In the genomic region with DNA sequence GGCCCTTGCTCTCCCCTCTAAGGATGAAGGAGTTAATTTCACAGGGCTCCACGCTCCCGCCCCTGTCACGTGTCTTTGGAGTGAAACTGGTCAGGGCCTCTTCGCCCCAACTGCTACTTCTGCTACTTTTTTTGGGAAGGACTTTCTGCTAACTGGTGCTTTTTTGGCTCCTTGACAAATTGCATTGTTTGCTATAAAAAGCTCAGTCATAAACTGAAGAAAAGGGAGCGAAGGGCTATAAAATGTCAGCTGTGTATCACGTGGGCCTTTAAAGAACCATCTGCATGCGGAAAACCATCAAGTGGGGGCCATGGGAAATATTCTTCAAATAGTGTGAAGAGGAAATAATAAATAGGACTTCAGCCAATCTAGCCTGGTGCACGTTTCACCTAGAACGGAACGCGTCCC, we compare ENCODE assay signal across 9 mouse cellular contexts. TPM values are rescaled to one million over a fixed set of nuclear protein-coding genes. Genes with fewer than 3 reads are reported as not detected.
DNase-seq lines count a peak whose midpoint lies in the region; ATAC-seq lines count a peak whose summit lies in the region.
"Had no signal": no experiment of that assay in that cellular context is flagged by ENCODE, and none has a peak within 500 bp of the region (broad histone marks: within the 10 kb centered on the region; RNA-seq: fewer than 3 reads in every experiment).

No protein-coding gene starts in this region.

- H3K27ac ChIP-seq in heart, embryonic 11.5 days (ENCODE audit: low read depth, low read length), result no peak overlapping the region
- no peak overlapping the region for H3K27ac ChIP-seq in limb, embryonic 11.5 days (replicated peaks; ENCODE audit: low read depth, low read length)
- H3K27ac ChIP-seq in midbrain, embryonic 15.5 days, result no peak overlapping the region

- no peaks in the 10 kb centered on the region for H3K36me3 ChIP-seq in heart, embryonic 11.5 days (ENCODE audit: control insufficient read depth, insufficient read depth, low read length)
- no peaks in the 10 kb centered on the region for H3K36me3 ChIP-seq in limb, embryonic 11.5 days (ENCODE audit: control insufficient read depth, insufficient read depth, low read length)
- no peaks in the 10 kb centered on the region for H3K36me3 ChIP-seq in midbrain, embryonic 15.5 days (replicated peaks)

- H3K27me3 ChIP-seq in heart, embryonic 11.5 days (ENCODE audit: control insufficient read depth, insufficient read depth, low read length), result no peaks in the 10 kb centered on the region
- no peaks in the 10 kb centered on the region for H3K27me3 ChIP-seq in limb, embryonic 11.5 days (ENCODE audit: control insufficient read depth, insufficient read depth, low read length)
- H3K27me3 ChIP-seq in midbrain, embryonic 15.5 days (replicated peaks), result no peaks in the 10 kb centered on the region

- intact Hi-C loops in gastrocnemius, postnatal 14 days (cut with DNase I; ENCODE audit: low total_unique reads), result no loop called here

- H3K9me3 ChIP-seq in heart, embryonic 11.5 days (replicated peaks; ENCODE audit: control insufficient read depth, low read length), result no peaks in the 10 kb centered on the region
- H3K9me3 ChIP-seq in limb, embryonic 11.5 days (ENCODE audit: control insufficient read depth, low read length), result no peaks in the 10 kb centered on the region
- no peaks in the 10 kb centered on the region for H3K9me3 ChIP-seq in midbrain, embryonic 15.5 days

- ATAC-seq in heart, embryonic 11.5 days (replicated peaks; ENCODE audit: insufficient number of reproducible peaks, low FRiP score, low TSS enrichment), result no peak
- peak; percentile 12; the same call in 1 of the 2 replicates for ATAC-seq in limb, embryonic 11.5 days (ENCODE audit: insufficient number of reproducible peaks, low FRiP score, low TSS enrichment, low read depth)
- no peak for ATAC-seq in midbrain, embryonic 15.5 days (replicated peaks)

- H3K9ac ChIP-seq in heart, embryonic 11.5 days (ENCODE audit: low read depth, low read length), result no peak overlapping the region
- no peak overlapping the region for H3K9ac ChIP-seq in limb, embryonic 11.5 days (ENCODE audit: low read length)
- H3K9ac ChIP-seq in midbrain, embryonic 15.5 days, result no peak overlapping the region

- no peaks in the 10 kb centered on the region for H3K4me1 ChIP-seq in heart, embryonic 11.5 days (ENCODE audit: control insufficient read depth, insufficient read depth, low read length)
- H3K4me1 ChIP-seq in limb, embryonic 11.5 days (ENCODE audit: control insufficient read depth, insufficient read depth, low read length), result no peaks in the 10 kb centered on the region
- H3K4me1 ChIP-seq in midbrain, embryonic 15.5 days, result no peaks in the 10 kb centered on the region

- H3K4me3 ChIP-seq in heart, embryonic 11.5 days (ENCODE audit: low read depth, low read length), result no peak overlapping the region
- no peak overlapping the region for H3K4me3 ChIP-seq in limb, embryonic 11.5 days (ENCODE audit: low read depth, low read length)
- no peak overlapping the region for H3K4me3 ChIP-seq in midbrain, embryonic 15.5 days

- no peak overlapping the region for H3K4me2 ChIP-seq in heart, embryonic 11.5 days
- H3K4me2 ChIP-seq in limb, embryonic 11.5 days (ENCODE audit: low read depth, severe bottlenecking), result no peak overlapping the region
- no peak overlapping the region; the same call in 1 of the 2 replicates for H3K4me2 ChIP-seq in midbrain, embryonic 15.5 days

- 75% methylated on average over 11 of the region's 11 CpGs for WGBS in heart, embryonic 11.5 days (ENCODE audit: insufficient replicate concordance)
- 43% methylated on average over 11 of the region's 11 CpGs for WGBS in limb, embryonic 11.5 days
- WGBS in midbrain, embryonic 15.5 days, result 62% methylated on average over 11 of the region's 11 CpGs

- peak; percentile 47 for DNase-seq in heart, adult 8-10 months (ENCODE audit: low spot score)
- peak; percentile 35 for DNase-seq in adrenal gland, postnatal 10 days
- DNase-seq in gastrocnemius, postnatal 14 days, result peak; percentile 47
- DNase-seq in limb, embryonic 11.5 days (ENCODE audit: low spot score), result peak; percentile 41
- peak; percentile 31 for DNase-seq in testis, postnatal 14 days (ENCODE audit: low spot score)
- DNase-seq in right cerebral cortex, postnatal 25 days, result no peak

RNA-seq across cellular contexts. Expression of a gene that starts 5.6 kb away (rescaled TPM):
- total RNA-seq in heart, adult 8-10 months (2022), result not detected
- polyA plus RNA-seq in heart, embryonic 11.5 days (2014; fragmentation: Nextera tagmentation; extraction: Ambion mirVana), result not detected in 2 replicates
- under 1 TPM in 1 of 2 experiments, not detected in 1; 0.15 TPM for total RNA-seq in adrenal gland, postnatal 10 days (2021)
- total RNA-seq in gastrocnemius, postnatal 14 days (2021), result under 1 TPM; 0.44 to 0.62 TPM
- not detected in 2 replicates for polyA plus RNA-seq in limb, embryonic 11.5 days (2014; fragmentation: Nextera tagmentation; extraction: Ambion mirVana)
- 0.17 and 0.32 TPM in 2 replicates for polyA plus RNA-seq in midbrain, embryonic 15.5 days (2015; fragmentation: Nextera tagmentation; extraction: Ambion mirVana)
- total RNA-seq: neutrophil, adult 5-6 weeks had no signal

RNA-seq across cellular contexts. Expression of a gene that starts 52.2 kb away (rescaled TPM):
- total RNA-seq in heart, adult 8-10 months (2022), result 10 to 100 TPM; 76.4 to 83.2 (median 81.2) TPM
- 261 and 268 TPM in 2 replicates for polyA plus RNA-seq in heart, embryonic 11.5 days (2014; fragmentation: Nextera tagmentation; extraction: Ambion mirVana)
- 10 to 100 TPM; 72.7 to 86.6 TPM for total RNA-seq in adrenal gland, postnatal 10 days (2021)
- total RNA-seq in gastrocnemius, postnatal 14 days (2021), result 10 to 100 TPM; 72.1 to 77.0 TPM
- polyA plus RNA-seq in limb, embryonic 11.5 days (2014; fragmentation: Nextera tagmentation; extraction: Ambion mirVana), result 275 and 276 TPM in 2 replicates
- polyA plus RNA-seq in midbrain, embryonic 15.5 days (2015; fragmentation: Nextera tagmentation; extraction: Ambion mirVana), result 196 and 201 TPM in 2 replicates
